Mouse (Mus musculus): ENCODE results near the gene Nectin2.

DNA sequence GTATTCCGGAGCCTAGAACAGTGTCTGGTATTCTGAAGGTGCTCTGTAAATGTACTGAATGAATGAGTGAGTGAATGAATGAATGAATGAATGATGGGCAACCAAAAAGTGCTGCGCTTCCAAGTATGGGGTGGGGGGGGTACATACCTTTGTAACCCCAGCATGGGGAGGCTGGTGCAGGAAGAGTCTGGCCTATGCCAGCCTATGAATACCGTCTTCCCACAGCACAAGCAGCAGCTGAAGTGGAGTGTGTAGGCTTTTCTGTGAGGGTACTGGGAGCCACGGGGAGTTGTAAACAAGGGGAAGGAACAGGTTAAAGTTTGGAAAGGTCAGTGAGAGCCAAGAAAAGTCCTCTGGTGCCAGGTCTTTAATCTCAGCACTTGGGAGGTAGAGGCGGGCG is 6.5 kb downstream of the Nectin2 start:
- no peak for TF ChIP-seq POLR2A (IDR thresholded peaks at IDR 0.05; ENCODE audit: borderline replicate concordance, control insufficient read depth, low read depth, low read length)
- no peak for TF ChIP-seq CTCF (IDR thresholded peaks at IDR 0.05; ENCODE audit: control insufficient read depth, insufficient read depth, low read length)
